In genomic region chr4:136185375-136185774, GRCm38 (mm10) we compare ENCODE assay signal across 8 mouse cellular contexts. TPM values are rescaled to one million over a fixed set of nuclear protein-coding genes. Genes with fewer than 3 reads are reported as not detected.
A peak's percentile ranks its signal among the peaks of the same experiment; 100 is the strongest.
DNase-seq lines count a peak whose midpoint lies in the region; ATAC-seq and TF ChIP-seq lines count a peak whose summit lies in the region.

No protein-coding gene starts in this region.

- 53% methylated on average over 9 of the region's 9 CpGs for WGBS in kidney, postnatal 0 days
- 55% methylated on average over 9 of the region's 9 CpGs for WGBS in kidney, embryonic 16.5 days
- 65% methylated on average over 9 of the region's 9 CpGs for WGBS in heart, embryonic 10.5 days

- H3K4me1 ChIP-seq in kidney, postnatal 0 days (replicated peaks; ENCODE audit: insufficient read depth, low read length): no peaks in the 10 kb centered on the region
- H3K4me1 ChIP-seq in kidney, embryonic 16.5 days (ENCODE audit: insufficient read depth, low read length): peaks cover 16% of the 10 kb centered on the region
- H3K4me1 ChIP-seq in heart, embryonic 10.5 days: peaks cover 18% of the 10 kb centered on the region

- H3K4me2 ChIP-seq in kidney, postnatal 0 days (ENCODE audit: low read length): peak overlapping the region; percentile 3; the same call in 1 of the 2 replicates
- no peak overlapping the region for H3K4me2 ChIP-seq in kidney, embryonic 16.5 days (replicated peaks; ENCODE audit: low read depth, low read length)

- no peaks in the 10 kb centered on the region for H3K9me3 ChIP-seq in kidney, postnatal 0 days (replicated peaks; ENCODE audit: low read length)
- no peaks in the 10 kb centered on the region for H3K9me3 ChIP-seq in kidney, embryonic 16.5 days (ENCODE audit: low read length)
- H3K9me3 ChIP-seq in heart, embryonic 10.5 days: no peaks in the 10 kb centered on the region

- no peaks in the 10 kb centered on the region for H3K27me3 ChIP-seq in kidney, postnatal 0 days (ENCODE audit: insufficient read depth, low read length)
- H3K27me3 ChIP-seq in kidney, embryonic 16.5 days (ENCODE audit: insufficient read depth, low read length): no peaks in the 10 kb centered on the region
- H3K27me3 ChIP-seq in heart, embryonic 10.5 days (ENCODE audit: insufficient read depth, poor library complexity, severe bottlenecking): no peaks in the 10 kb centered on the region

- H3K36me3 ChIP-seq in kidney, postnatal 0 days (ENCODE audit: insufficient read depth, low read length): no peaks in the 10 kb centered on the region
- H3K36me3 ChIP-seq in kidney, embryonic 16.5 days (ENCODE audit: insufficient read depth, low read length): peaks cover 9% of the 10 kb centered on the region; the same call in 1 of the 2 replicates
- peaks cover 41% of the 10 kb centered on the region for H3K36me3 ChIP-seq in heart, embryonic 10.5 days

- H3K9ac ChIP-seq in kidney, postnatal 0 days (ENCODE audit: low read depth, low read length): no peak overlapping the region
- no peak overlapping the region for H3K9ac ChIP-seq in kidney, embryonic 16.5 days (replicated peaks; ENCODE audit: low read length)

- no peak overlapping the region for H3K4me3 ChIP-seq in kidney, postnatal 0 days (replicated peaks; ENCODE audit: low read depth, low read length)
- H3K4me3 ChIP-seq in kidney, embryonic 16.5 days (ENCODE audit: low read length): no peak overlapping the region
- no peak overlapping the region for H3K4me3 ChIP-seq in heart, embryonic 10.5 days

- H3K27ac ChIP-seq in kidney, postnatal 0 days: no peak overlapping the region
- H3K27ac ChIP-seq in kidney, embryonic 16.5 days (ENCODE audit: low read length): no peak overlapping the region
- 0 out of 2 replicates have a peak overlapping the region, but pooled peaks have one; percentile 17 for H3K27ac ChIP-seq in heart, embryonic 10.5 days

- peak; percentile 61 for DNase-seq in kidney, postnatal 0 days (ENCODE audit: low spot score)
- peak; percentile 83 for DNase-seq in NIH3T3 (ENCODE audit: low read depth)
- DNase-seq in heart, embryonic 10.5 days (ENCODE audit: low spot score): no peak
- peak; percentile 75 for DNase-seq in lung, postnatal 10 days
- DNase-seq in neural tube, embryonic 10.5 days (ENCODE audit: extremely low spot score, low spot score): no peak
- DNase-seq in cerebellum, adult 9-11 months: no peak
- DNase-seq in ovary, adult 18-20 months (ENCODE audit: low spot score): no peak

- no peak for TF ChIP-seq CTCF in kidney, postnatal 0 days (IDR thresholded peaks at IDR 0.05; ENCODE audit: low read depth)

- no peak for ATAC-seq in kidney, postnatal 0 days (replicated peaks; ENCODE audit: low FRiP score, low read depth)
- no peak for ATAC-seq in kidney, embryonic 16.5 days (ENCODE audit: low FRiP score, low TSS enrichment)

RNA-seq across cellular contexts. Expression of gene E2f2, which starts 13.2 kb away (rescaled TPM):
- 3.2 and 3.8 TPM in 2 replicates for polyA plus RNA-seq in kidney, postnatal 0 days (2015; fragmentation: Nextera tagmentation; extraction: Ambion mirVana)
- 7.3 and 8.3 TPM in 2 replicates for polyA plus RNA-seq in kidney, embryonic 16.5 days (2015; fragmentation: Nextera tagmentation; extraction: Ambion mirVana)
- 6.3 and 6.6 TPM in 2 replicates for polyA plus RNA-seq in heart, embryonic 10.5 days (2016; fragmentation: Nextera tagmentation; extraction: Ambion mirVana)

RNA-seq across cellular contexts. Expression of gene Asap3, which starts 20.8 kb away (rescaled TPM):
- polyA plus RNA-seq in kidney, postnatal 0 days (2015; fragmentation: Nextera tagmentation; extraction: Ambion mirVana): 2.7 and 3.0 TPM in 2 replicates
- polyA plus RNA-seq in kidney, embryonic 16.5 days (2015; fragmentation: Nextera tagmentation; extraction: Ambion mirVana): 5.8 and 6.0 TPM in 2 replicates
- polyA plus RNA-seq in heart, embryonic 10.5 days (2016; fragmentation: Nextera tagmentation; extraction: Ambion mirVana): 3.4 and 3.7 TPM in 2 replicates

RNA-seq across cellular contexts. Expression of gene Id3, which starts 42.1 kb away (rescaled TPM):
- polyA plus RNA-seq in kidney, postnatal 0 days (2015; fragmentation: Nextera tagmentation; extraction: Ambion mirVana): 764 and 829 TPM in 2 replicates
- 953 and 999 TPM in 2 replicates for polyA plus RNA-seq in kidney, embryonic 16.5 days (2015; fragmentation: Nextera tagmentation; extraction: Ambion mirVana)
- 324 and 492 TPM in 2 replicates for polyA plus RNA-seq in heart, embryonic 10.5 days (2016; fragmentation: Nextera tagmentation; extraction: Ambion mirVana)

Comparison
In these comparisons a context has a peak if more than half of its experiments do, and no peak if none do; other contexts are left out.
1. DNase-seq: peak in kidney, postnatal 0 days (single experiment), NIH3T3 (single experiment) and lung, postnatal 10 days (single experiment); none in heart, embryonic 10.5 days (single experiment), neural tube, embryonic 10.5 days (single experiment), cerebellum, adult 9-11 months (single experiment) and ovary, adult 18-20 months (single experiment).